Mouse (Mus musculus) ovary, postnatal 14 days (tissue): ENCODE results near the gene Gpr173.
"Not testable (repeated sequence)": the region's sequence is repeated elsewhere in the genome, so short reads cannot be mapped to it uniquely, and the experiment has no call there.

Source experiments
- DNase-seq: peaks from one replicate; pipeline ENCODE4 v3.0.0; 2022; ENCODE audit warnings: low spot score

Gpr173 gene

GRCm38 (mm10) chrX:152368397-152369273 is at the start of gene Gpr173:
Gene Gpr173 (minus strand): TSS chrX:152368704.
- peak; percentile 29 for DNase-seq

GRCm38 (mm10) chrX:152403251-152403650 is 34.7 kb upstream of the Gpr173 start:
- no peak for DNase-seq

GRCm38 (mm10) chrX:152400096-152400495 is 31.6 kb upstream of the Gpr173 start:
- DNase-seq: no peak

GRCm38 (mm10) chrX:152368054-152368396 is 479 bp downstream of the Gpr173 start:
- no peak for DNase-seq

- DNase-seq: no peak
Observed at GRCm38 (mm10) chrX:152366418-152366817, 2.1 kb downstream of the Gpr173 start.

GRCm38 (mm10) chrX:152352553-152353153 is 15.9 kb downstream of the Gpr173 start:
- DNase-seq: no peak

- no peak for DNase-seq
Observed at GRCm38 (mm10) chrX:152347041-152347440, 21.5 kb downstream of the Gpr173 start.

GRCm38 (mm10) chrX:152346587-152346986 is 21.9 kb downstream of the Gpr173 start:
- DNase-seq: no peak

- no peak for DNase-seq
Observed at GRCm38 (mm10) chrX:152342903-152343302, 25.6 kb downstream of the Gpr173 start.

GRCm38 (mm10) chrX:152342358-152342901 is 26.1 kb downstream of the Gpr173 start, which contains the start of gene Tspyl2:
Gene Tspyl2 (minus strand): TSS chrX:152342425.
- DNase-seq: peak; percentile 77

GRCm38 (mm10) chrX:152341496-152341895 is 27.0 kb downstream of the Gpr173 start:
- no peak for DNase-seq

- DNase-seq: peak; percentile 78
Observed at GRCm38 (mm10) chrX:152336546-152337332, 31.8 kb downstream of the Gpr173 start.

- DNase-seq: not testable (repeated sequence)
Observed at GRCm38 (mm10) chrX:152336123-152336522, 32.4 kb downstream of the Gpr173 start.

- DNase-seq: not testable (repeated sequence)
Observed at GRCm38 (mm10) chrX:152329400-152329799, 39.1 kb downstream of the Gpr173 start.

GRCm38 (mm10) chrX:152327689-152328052 is 40.8 kb downstream of the Gpr173 start:
- no peak for DNase-seq

GRCm38 (mm10) chrX:152326996-152327688 is 41.4 kb downstream of the Gpr173 start, which contains the start of gene Kantr:
Gene Kantr (minus strand): TSS chrX:152327495.
- DNase-seq: peak; percentile 50

- DNase-seq: no peak
Observed at GRCm38 (mm10) chrX:152323584-152323983, 44.9 kb downstream of the Gpr173 start.

- DNase-seq: no peak
Observed at GRCm38 (mm10) chrX:152322776-152323175, 45.7 kb downstream of the Gpr173 start.

- no peak for DNase-seq
Observed at GRCm38 (mm10) chrX:152320535-152320934, 48.0 kb downstream of the Gpr173 start.

GRCm38 (mm10) chrX:152307942-152308341 is 60.6 kb downstream of the Gpr173 start:
- DNase-seq: peak; percentile 23

- DNase-seq: no peak
Observed at GRCm38 (mm10) chrX:152307371-152307770, 61.1 kb downstream of the Gpr173 start.

GRCm38 (mm10) chrX:152306224-152306623 is 62.3 kb downstream of the Gpr173 start:
- DNase-seq: no peak
